Mouse (Mus musculus) right cerebral cortex, postnatal 36 days (tissue): ENCODE measurements around the gene Clip3.

ENCODE experiments used
- DNase-seq, 2 experiments: peaks; one replicate each; pipeline ENCODE4 v3.0.0; 2022; ENCODE audit warnings: low spot score in 2 of 2, mixed read lengths in 1 of 2

The Clip3 gene

DNA sequence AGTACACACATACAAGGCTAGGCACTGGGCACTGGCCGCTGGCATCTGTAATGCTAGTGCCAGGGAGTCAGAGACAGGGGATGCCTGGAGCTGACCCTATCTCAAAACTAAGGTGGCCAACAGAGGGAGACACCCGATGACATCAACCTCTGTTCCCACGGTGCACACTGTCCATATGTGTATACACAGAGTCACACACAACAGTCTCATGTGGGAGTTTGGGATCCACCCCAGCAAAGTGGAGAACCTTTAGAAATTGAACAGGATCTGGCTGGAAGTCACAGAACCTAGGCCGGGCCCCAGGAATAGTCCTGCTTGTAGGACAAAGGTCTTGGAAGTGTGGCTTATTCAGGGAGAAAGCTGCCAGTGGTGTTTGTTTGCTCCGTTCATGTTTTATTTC is 2.8 kb downstream of the Clip3 start:
- no peak for DNase-seq

DNA sequence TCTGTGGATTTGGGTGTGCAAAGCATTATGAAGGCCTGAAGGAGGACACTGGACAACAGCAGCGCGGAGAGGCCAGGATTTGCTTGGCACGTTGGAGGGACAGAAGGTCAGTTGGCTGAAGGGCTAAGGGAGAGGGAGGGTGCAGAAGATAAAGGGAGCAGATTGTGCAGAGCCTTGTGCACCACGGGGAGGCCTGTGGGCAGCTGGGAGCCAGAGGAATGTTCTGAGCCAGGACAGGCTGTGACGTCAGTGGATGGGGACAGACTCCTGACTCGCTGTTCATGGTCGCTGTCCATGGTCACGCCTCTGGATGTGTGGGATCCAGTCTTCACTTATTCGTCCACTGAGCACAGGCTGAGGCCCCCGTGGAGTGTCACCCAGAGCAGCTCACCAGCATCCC is 3.6 kb downstream of the Clip3 start:
- no peak for DNase-seq

DNA sequence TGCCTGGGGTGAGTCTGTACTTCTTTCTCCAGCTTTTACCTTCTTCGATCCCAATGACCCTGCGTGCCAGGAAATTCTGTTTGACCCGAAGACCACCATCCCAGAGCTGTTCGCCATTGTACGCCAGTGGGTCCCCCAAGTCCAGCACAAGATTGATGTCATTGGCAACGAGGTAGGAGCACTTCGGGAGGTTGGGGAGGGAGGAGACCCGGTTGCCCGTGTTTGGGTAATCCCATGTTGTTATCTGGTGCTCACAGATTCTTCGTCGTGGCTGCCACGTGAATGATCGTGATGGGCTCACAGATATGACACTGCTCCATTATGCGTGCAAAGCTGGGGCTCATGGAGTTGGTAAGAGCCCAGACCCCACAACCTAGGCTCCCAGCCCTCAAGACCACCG is 5.3 kb downstream of the Clip3 start:
- no peak for DNase-seq

DNA sequence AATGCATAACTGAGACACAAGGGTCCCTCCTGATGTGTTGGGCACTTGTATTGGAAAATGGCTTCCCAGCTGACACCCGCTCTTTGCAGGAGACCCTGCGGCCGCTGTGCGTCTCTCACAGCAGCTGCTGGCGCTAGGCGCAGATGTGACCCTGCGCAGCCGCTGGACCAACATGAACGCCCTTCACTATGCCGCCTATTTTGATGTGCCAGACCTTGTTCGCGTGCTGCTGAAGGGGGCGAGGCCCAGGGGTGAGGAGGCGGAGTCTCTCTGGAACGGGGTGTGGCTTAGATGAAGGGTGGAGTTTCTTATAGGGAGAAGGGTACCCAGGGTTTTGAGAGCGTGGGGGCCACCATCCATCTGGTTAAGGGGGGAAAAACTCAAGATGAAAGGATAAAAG is 5.7 kb downstream of the Clip3 start:
- no peak for DNase-seq

DNA sequence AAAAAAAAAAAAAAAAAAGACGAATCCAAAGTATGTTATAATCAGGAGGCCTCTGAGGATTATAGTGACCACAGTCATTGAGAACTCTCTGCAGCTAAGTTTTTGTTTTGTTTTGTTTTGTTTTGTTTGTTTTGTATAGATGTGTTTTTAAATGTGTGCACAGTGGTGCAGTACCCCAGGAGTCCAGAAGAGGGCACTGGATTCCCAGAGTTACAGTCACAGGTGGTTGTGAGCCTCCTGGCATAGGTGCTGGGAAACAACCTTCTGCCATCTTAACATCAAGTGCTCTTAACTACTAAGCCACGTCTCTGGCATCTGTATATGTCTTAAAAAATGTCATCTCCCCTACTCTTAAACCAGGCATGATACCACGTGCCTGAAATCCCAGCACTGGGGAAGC is 9.4 kb downstream of the Clip3 start:
- DNase-seq = no peak

DNA sequence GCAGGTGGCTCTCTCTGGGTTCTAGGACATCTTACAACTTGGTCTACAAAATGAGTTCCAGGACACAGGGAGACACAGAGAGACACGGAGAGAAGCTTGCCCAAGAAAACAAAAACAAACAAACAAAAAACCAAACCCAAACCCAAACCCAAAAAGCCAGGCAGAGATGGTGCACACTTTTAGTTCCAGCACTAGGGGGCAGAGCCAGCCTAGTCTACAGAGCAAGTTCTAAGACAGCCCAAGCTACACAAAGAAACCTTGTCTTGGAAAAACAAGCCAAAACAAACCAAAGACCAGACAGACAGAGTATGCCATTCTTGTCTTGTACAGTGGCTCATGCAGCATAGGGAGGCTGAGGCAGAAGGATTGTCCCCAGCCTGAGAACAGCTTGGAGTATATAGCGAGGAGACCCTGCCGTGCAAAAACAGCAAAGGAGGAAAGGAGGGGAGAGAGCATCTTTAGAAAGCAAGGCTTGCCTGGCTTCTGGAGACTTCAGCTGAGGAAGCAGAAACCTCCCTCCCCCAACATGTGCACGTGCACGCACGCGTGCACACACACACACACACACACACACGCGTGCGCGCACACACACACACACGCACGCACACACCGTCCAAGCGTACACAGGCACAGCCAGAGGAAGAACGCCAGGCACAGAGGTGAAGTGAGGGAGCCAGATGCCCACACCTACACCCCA is 14.7 kb downstream of the Clip3 start:
- DNase-seq = no peak

DNA sequence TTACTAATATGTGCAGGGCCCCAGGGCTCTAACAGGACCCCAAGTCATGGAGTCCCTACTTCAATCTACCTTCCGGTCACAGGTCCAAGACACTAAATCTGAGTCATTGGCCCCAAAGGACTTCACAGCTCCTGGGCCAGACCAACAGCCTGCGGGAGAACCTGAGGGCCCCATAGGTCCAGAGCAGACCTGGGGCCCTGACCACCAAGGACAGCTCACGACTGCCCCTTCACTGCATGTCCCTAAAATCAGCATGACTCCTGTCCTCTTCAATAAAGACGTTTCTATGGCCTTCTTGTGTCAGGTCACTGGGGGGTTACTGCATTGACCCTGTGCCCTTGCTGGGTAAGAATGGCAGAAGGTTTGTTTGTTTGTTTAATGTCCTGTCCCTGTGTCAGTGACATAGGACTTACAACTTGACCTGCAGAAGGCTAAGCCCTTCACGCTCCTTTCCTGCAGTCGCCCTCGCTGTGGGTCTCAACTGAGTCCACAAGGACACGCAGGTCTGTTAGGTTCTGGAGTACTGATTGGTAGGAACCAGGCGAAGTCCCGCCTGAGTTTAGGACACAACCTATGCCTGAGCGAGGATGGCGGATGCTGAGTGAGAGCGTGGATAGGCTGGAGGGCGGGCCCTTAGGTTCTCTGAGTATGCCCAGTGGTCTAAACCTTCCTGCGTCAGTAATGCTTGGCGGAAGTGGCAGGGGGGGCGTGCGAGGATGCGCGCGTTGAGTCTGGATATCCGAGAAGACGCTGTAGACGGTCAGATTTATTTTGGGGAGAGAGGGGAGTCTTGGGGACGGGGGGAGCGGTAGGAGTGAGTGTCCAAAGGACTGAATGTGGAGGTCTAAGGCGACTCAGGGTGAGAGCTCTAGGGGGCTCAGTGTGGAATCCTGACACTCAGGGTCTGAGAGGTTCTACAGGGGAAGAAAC is 16.8 kb downstream of the Clip3 start, which contains the start of gene Alkbh6:
Alkbh6 (plus strand) TSS at position 642 of the 930 bp plus-strand sequence.
- peak; percentile 96 to 98 for DNase-seq

DNA sequence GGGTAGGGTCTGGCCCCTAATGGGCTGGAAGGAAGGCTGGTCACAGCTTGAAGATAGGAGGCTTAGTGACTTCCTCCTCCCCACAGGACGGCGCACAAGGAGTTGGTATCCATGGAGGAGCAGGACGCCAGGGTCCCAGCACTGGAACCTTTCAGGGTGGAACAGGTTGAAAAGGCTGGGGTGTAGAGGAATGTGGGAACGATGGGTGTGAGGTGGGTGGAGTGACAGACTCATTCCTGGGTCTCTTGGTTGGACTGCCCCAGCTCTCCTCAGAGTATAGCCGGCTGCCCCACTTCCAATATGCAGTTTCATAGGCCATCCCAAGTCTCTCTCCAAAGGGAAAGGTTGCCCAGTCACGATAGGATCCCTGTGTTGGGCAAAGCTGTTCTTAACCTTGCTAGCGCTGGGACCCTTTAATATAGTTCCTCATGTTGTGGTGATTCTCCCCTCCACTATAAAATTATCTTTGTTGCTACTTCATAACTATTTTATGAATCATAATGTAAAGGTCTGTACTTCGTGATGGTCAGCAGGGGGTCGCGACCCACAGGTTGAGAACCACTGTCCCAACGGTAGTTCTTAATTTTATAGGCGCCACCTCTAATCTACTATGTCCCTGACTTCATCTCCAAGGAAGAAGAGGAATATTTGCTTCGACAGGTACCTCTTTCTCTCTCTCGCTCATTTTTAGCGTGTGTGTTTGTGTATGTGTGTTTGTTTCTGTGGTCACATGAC is 18.0 kb downstream of the Clip3 start:
- DNase-seq = no peak

DNA sequence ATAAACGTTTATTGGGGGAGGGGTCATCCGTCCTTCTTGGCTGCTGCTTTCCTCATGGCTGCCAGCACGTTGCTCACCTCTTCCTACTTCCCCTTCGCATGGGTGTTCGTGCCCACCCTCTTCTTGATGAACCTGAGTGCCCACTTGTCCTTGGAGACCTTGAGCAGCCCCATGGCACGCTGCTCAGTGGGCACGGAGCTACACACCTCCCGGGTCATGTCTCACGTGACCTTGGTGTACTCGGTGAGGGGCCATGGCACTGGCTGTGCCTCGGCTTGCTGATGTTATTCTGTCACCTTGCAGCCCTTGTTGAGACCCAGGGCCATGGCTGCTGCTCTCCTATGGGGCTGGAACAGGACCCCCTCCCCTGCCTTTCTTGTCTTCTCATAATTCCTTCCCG is 18.6 kb downstream of the Clip3 start:
- no peak for DNase-seq

DNA sequence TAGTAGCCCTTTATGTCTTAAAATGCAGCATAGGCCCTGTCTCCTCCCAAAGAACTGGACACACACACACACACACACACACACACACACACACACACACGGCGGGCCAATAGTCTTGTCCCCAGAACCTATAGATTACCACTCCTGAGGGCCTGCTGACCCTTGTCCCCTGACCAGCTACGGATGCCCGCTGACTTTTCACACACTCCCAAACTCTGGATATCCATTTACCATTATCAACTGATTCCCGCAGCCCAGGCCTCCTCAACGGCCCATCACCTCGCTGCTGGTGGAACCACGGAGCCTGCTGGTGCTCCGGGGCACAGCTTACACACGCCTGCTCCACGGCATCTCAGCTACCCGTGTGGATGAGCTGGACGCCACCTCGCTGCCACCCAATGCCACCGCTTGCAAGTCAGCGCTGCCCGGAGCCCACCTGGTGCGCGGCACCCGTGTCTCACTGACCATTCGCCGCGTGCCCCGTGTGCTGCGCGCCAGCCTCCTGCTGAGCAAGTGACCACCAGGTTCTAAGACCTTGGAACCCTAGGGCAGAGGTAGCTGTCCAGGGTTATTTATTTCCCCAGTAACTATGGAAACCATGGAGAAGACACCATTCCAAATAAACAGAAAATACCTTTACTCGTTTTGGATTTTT is 22.3 kb downstream of the Clip3 start:
- no peak for DNase-seq

DNA sequence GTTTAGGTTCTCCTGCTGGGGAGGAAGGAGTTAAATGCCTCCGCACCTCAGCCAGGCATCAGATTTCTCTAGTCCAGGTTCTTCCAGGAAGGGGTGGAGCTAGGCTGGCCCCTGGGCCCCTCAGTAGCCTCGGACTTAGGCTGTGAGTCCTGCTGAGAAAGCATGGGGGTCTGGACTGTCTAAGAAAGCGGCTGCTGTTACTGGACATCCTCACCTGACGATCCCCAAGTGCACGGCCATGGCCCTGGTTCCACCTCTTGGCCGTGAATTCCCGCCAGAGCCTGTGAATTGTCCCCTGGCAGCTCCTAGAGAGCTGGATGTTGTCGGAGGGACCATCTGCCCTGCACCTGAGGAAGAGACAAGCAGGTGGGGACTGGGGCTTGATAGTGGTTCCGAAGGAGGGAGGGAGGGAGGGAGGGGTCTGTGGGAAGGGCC is 23.2 kb downstream of the Clip3 start, which contains the start of gene Syne4:
Syne4 (plus strand) TSS at position 87 of the 435 bp plus-strand sequence.
- DNase-seq = no peak

DNA sequence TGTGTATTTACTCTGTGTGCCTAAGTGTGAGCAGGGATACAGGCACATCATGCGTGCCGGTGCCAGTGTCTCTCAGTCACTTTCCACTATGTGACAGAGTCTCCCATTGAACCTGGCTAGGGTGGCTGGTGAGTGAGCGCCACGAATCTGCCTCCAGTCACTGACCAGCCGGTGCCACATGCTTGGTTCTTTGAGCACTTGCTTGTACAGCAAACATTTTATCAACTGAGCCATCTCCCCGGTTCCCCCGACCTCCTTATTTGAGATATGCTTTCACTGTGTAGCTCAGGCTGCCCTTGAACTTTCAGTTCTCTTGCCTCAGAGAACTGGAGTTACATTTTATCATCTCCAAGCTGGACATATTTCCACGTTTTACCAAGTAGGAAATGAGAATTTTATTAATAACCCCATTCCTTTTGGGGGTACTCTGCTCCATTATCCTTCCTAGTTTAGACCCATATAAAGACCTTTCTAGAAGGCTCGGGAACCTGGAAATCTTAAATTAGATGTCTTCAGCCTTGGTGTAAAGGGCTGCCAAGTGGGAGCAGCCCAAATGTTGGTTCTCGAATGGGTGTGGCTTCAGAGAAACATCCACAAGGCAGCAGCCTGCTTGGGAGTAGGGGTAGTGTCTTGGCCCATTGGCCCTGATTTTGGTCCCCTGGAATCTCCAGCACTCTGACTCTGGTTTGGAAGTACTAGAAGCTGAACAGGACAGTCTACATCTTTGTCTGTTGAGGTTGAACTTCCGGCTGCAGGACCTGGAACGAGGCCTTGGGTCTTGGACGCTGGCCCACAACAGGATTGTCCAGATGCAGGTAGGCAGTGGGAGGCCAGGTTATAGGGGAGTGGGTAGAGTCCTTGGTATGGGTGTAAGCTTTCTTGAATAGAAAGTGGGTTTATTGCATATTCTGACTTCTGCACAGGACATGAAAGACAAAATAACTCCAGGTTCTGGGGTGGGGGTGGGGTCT is 24.3 kb downstream of the Clip3 start:
- DNase-seq = no peak

DNA sequence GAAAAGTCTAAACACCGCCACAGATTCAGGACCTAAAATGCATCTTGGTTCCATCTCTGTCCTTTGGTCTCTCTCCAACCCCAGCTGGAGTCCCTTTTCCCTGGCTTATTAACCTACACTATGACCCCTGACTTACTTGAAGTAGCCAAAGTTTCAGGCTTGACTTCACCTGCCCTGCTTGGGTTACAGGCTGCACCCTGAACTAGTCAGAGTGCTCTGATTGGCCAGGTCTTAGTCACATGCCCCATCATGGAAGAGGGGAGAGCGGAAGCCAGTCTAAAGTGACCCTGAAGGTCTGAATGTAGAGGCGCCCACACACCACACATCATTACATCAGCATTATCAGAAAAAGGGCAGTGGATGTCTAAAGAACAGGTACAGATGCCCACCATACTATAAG is 26.6 kb downstream of the Clip3 start:
- DNase-seq = no peak

DNA sequence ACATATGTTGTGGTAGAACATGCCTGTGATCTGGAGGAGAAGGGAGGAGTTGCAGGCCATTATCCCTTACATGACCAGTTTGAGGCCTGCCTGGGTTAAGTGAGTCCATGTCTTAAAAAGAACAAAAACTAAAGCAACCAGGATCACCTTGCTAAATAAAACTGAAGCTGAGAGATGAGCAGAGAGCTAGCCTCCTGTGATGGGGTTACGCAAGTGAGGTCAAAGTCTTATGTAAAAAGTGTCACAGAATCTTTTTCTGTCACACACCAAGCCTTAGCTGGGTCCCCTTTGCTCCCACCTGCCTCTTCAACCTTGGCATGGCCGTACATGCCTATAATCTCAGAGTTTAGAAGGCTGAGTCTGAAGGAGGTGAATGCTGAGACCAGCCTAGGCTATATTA is 29.4 kb downstream of the Clip3 start:
- DNase-seq = no peak

DNA sequence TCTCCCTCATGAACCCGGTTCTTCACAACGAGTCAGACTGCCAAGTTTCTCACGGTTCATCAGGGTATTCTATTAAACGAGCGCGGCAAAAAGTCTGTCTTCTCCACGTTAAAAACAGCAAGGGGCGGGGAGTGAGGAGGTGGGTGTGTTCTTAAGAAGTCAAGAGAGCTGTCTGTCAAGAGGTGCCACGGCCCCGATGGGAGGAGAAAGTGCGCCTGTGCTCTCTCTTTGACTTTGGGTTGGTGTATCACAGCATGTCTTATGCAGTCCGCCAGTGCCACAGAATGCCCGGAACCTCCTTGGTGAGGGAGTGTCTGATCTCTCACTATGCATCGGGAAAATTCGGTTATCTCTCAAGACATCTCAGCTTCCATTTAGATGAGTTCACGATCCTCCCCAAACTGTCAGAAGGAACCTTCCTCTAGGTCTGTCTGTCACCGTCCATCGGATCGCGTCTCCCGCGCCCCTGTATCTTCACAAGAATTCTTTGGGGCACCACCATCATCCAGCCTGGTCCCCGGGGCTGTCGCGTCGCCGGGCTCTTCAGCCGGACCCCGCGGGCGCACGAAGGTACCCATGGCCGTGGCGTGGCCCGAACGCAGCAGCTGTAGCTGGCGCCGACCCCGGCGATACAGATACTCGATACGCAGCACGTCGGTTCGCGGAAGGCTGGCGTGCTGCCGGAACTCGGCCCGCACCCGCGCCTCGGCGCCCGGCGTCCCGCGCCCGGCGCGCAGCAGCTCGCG is 30.2 kb downstream of the Clip3 start, which contains the start of gene E130208F15Rik:
E130208F15Rik (plus strand) TSS at position 202 of the 746 bp plus-strand sequence.
- peak; percentile 62 to 79 for DNase-seq

DNA sequence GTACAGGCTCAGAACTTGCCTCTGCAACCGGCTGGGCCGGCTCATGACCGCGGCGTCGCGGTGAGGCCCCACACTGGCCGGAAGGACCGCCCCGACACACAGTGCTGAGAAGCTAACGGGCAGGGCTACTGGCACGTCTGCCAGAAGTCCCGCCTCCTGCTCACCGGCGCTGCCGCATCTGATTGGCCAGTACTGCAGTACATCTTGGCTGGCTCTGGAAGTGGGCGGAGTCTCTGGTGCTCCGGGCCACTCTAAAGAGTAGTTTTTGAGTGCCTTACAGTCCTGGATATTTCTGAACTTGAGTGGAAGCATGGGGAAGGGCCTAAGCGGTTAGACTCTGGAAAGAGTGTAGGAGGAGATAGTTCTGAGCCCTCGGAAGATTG is 30.7 kb downstream of the Clip3 start:
- DNase-seq = peak; percentile 96 to 97

DNA sequence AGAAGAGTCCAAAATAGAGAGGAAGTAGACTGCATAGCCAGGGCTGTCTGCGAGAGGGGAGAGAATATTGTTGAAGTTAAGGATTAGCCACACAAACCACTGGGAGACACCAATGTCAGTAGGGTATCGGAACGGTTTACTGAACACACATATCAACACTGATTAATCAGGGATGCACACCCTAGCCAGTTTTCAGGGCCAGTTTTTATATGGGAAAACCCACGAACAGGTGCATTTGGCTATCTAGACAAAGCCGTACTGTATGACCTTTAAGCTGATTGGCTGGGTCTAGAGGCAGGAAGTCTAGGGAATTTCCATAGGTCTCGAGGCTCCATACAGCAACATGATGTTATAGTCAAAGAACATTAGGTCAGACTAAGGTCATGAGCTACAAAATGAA is 31.3 kb downstream of the Clip3 start:
- no peak for DNase-seq

DNA sequence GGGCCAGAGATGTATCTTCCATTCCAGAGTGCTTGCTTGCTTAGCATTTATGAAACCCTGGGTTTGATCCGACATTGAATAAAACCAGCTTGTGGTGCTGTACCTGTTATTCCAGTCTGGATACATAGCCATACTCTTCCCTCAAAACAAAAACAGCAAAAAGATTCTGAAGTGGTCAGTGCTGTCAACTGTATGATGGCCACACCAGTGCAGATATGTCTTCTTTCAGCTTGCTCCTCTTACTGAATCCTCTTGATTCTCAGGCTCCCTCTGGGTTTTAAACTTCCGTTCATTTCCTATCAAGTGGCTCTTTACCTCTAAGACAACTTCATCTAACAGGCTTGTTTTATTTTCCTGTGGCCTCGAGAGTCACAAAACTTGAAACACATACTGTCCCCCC is 32.3 kb downstream of the Clip3 start, which contains the start of gene Sdhaf1:
Sdhaf1 (minus strand) TSS at position 101 of the 400 bp plus-strand sequence.
- DNase-seq = no peak

DNA sequence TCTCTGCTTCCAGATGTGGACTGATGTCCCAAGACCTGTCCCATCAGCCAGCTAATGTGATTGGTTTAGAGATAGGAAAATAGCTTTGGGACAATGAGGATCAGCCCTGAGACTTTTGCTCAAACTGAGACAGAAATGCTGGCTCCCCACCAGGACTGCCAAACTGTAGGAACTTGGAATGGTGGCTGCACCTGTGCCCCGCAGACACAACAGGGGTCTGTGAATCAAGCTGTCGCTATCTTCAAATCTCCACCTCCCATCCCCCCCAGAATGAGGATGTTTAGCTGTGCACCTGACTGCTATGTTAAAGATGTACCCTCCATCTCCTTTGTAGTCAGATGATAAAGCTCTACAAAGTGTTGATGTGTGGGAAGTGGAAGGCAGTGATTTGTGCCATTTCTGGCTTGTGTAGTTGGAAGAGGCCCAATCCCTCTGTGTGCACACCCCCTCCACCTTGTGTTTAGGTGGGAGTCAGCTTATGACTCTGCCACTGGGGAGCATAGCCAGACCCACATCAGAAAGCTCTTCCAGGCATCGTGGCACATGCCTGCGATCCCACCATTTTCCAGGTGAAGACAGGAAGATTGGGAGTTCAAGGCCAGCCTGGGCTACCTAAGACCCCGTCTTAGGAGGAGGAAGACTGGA is 32.9 kb downstream of the Clip3 start:
- DNase-seq = peak; percentile 60 to 72
